Mouse (Mus musculus): ENCODE results near the gene Plpp4. TPM values are rescaled to one million over a fixed set of nuclear protein-coding genes. Genes with fewer than 3 reads are reported as not detected.

Plpp4 gene
- polyA plus RNA-seq, 1 experiment from 2014 or later = not detected

DNA sequence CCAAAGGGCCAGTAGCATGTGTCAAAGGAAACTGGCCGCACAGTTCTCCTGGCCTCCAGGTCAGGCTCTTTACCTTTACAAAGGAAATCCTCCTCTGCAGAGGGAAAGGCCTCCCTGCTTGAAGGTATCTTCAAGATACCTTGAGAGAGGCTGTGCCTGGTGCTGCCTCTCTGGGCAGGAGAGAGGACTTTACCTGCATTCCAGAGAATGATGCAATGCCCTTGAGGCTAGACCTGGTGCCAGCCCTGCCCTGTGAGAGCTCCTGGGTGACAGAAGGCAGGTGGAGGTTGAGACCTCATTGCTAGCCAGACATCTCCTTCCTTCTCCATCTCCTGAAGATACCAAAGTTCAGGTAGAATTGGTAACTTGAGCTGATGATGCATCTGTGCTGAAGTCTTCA, 118.5 kb downstream of the Plpp4 start:
- Histone ChIP-seq H3K27ac (no peak overlapping the region), H3K36me3 (ENCODE audit: inconsistent target) (no peaks in the 10 kb centered on the region), H3K79me2 (ENCODE audit: inconsistent target) (no peaks in the 10 kb centered on the region), H3K4me3 (ENCODE audit: inconsistent target) (no peak overlapping the region)
- WGBS (ENCODE audit: missing documents) = 100% methylated on average over 1 of the region's 1 CpGs

DNA sequence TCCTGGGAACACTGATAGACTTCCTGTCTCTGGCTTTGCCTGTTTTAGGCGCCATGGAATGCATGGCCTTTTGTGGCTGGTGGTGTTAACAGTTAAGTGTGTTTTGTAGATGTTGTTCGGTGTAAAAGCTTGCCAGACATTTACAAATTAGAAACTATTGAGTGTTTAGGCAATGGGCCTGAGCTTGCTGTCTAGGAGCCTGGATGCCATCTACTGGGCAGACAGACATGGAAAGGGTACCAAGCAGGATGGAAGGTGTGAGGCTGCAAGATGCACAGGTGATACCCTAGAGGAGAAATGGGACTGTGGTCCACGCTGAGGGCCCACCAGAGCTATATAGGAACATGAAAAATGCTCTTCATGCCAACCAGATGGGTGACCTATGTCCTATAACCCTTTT, 128.3 kb downstream of the Plpp4 start:
- no peaks in the 10 kb centered on the region for H3K36me3 ChIP-seq (ENCODE audit: inconsistent target)
- H3K4me3 ChIP-seq (ENCODE audit: inconsistent target) = no peak overlapping the region
- WGBS (ENCODE audit: missing documents) = 51% methylated on average over 3 of the region's 3 CpGs
- H3K79me2 ChIP-seq (ENCODE audit: inconsistent target) = no peaks in the 10 kb centered on the region
- no peak overlapping the region for H3K27ac ChIP-seq

DNA sequence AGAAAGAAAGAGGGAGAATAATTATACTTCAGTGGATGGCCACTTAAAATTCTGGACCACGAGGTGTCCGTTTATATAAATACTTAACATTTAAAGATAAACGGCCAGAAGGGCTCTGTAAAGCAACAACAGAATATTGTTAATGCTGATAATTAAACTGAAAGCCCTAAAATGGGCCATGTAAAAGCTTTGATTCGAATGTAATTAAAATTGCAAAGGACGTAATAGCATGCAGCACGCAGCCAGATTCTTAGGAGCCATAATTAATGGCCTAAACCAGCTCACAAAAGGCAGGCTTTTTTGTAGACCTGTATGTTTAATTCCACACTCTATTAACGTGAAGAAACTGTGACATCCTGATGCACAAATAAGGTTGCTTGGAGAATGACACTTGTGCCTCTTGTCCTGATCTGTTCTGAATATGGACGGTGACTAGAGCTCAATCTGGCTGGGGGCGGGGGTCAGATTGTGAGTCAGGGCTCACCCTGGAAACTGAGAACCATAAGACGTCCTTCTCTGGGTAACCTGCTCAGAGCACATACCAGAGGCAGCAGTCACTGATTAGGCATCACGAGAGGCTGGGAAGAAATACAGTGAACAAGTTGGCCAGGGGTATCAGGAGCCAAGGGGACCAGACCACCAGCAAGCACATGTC, 136.1 kb downstream of the Plpp4 start:
- Histone ChIP-seq H3K4me3 (ENCODE audit: inconsistent target) (no peak overlapping the region), H3K36me3 (ENCODE audit: inconsistent target) (no peaks in the 10 kb centered on the region), H3K27ac (no peak overlapping the region), H3K79me2 (ENCODE audit: inconsistent target) (no peaks in the 10 kb centered on the region)
- 87% methylated on average over 11 of the region's 11 CpGs for WGBS (ENCODE audit: missing documents)

DNA sequence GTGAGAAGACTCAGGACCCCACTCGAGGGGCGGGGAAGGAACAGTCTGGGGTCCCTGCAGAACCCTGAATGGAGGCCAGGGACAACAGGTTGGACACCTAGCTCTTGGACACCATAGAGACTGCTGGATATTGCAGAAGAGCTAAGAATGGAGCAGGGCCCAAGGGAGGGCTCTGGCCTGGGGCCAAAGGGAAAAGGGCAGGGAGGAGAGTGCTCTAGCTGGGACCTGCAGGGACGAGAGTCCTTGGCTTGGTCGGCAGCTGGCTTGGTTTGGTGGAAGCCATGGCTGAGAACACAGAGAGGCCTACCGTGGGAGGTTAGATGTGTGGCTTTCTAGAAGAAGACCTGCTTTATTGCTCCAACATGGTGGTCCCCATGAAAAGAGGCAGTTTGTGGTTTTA, 139.7 kb downstream of the Plpp4 start:
- no peaks in the 10 kb centered on the region for H3K36me3 ChIP-seq (ENCODE audit: inconsistent target)
- H3K79me2 ChIP-seq (ENCODE audit: inconsistent target) = no peaks in the 10 kb centered on the region
- no peak overlapping the region for H3K4me3 ChIP-seq (ENCODE audit: inconsistent target)
- WGBS (ENCODE audit: missing documents) = 84% methylated on average over 5 of the region's 5 CpGs
- H3K27ac ChIP-seq = no peak overlapping the region

DNA sequence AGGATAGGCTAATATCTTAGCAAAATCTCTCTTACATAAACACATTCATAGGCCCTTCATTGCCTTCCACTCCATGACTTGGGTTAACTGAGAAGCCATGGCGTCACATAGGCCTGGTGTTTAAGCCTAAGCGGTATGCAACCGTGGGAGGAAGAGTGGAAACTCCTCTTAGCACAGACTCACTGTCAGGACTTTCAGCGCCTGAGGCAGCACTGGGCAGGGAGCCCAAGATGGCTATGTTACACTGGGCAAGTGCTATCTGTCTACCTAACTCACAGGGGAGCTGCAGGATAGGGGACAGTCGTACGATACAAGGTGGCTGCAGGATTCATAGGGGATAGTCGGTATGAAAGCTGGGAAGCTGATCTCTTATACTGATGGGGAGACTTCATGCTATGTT, 142.2 kb downstream of the Plpp4 start:
- no peak overlapping the region for H3K27ac ChIP-seq
- H3K36me3 ChIP-seq (ENCODE audit: inconsistent target) = no peaks in the 10 kb centered on the region
- H3K4me3 ChIP-seq (ENCODE audit: inconsistent target) = no peak overlapping the region
- H3K79me2 ChIP-seq (ENCODE audit: inconsistent target) = no peaks in the 10 kb centered on the region
- 91% methylated on average over 7 of the region's 7 CpGs for WGBS (ENCODE audit: missing documents)

DNA sequence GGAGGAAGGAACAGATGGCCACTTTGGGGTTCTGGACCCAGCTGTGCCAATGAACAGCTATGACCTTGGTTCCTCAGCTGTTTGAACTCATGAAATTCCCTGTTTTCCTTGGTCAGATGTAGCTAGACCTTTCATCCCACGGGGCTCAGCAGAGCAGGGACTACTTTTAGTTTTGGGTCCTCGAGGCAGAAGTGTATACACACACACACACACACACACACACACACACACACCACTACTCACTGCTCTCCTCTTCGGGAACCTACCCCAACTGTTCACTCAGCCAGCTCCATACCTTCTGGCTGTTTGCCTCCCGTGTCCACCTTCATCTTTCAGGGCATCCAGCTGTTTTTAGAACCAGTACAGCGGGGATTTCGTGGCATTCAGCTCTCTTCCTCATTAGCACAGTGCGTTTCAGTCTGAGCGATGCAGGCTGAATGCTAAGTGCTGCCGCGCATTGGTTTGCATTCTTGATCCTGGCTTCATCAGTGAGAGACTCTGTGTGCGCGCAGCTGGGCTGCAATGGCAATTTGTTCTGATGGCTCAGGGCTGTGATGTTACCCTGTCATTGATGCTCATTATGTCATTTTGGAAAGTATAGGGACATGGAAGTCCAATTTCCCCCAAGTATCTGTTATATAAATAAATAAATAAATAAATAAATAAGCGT, 146.0 kb downstream of the Plpp4 start:
- H3K36me3 ChIP-seq (ENCODE audit: inconsistent target) = no peaks in the 10 kb centered on the region
- WGBS (ENCODE audit: missing documents) = 90% methylated on average over 13 of the region's 13 CpGs
- no peaks in the 10 kb centered on the region for H3K79me2 ChIP-seq (ENCODE audit: inconsistent target)
- H3K4me3 ChIP-seq (ENCODE audit: inconsistent target) = no peak overlapping the region
- no peak overlapping the region for H3K27ac ChIP-seq

DNA sequence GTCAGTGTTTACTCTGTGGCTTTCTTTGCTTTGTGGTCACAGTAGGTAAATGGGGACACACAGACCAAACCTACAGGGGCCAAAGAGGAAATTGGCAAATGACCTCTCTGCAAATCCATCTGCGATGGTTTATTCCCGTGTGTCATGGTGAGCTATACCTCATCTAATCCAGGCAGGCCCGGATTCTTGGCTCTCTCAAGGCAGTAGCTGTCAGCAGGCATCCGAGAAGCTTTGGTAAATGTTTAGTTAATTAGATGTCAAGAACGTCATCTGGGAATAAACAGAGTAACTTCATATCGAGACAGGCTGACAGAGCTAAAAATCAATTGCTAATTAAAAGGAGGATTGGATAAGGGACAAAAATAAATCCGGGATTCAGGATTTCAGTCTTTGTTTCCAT, 149.2 kb downstream of the Plpp4 start:
- no peaks in the 10 kb centered on the region for H3K79me2 ChIP-seq (ENCODE audit: inconsistent target)
- no peaks in the 10 kb centered on the region for H3K36me3 ChIP-seq (ENCODE audit: inconsistent target)
- 80% methylated on average over 7 of the region's 7 CpGs for WGBS (ENCODE audit: missing documents)
- H3K27ac ChIP-seq = no peak overlapping the region
- no peak overlapping the region for H3K4me3 ChIP-seq (ENCODE audit: inconsistent target)

DNA sequence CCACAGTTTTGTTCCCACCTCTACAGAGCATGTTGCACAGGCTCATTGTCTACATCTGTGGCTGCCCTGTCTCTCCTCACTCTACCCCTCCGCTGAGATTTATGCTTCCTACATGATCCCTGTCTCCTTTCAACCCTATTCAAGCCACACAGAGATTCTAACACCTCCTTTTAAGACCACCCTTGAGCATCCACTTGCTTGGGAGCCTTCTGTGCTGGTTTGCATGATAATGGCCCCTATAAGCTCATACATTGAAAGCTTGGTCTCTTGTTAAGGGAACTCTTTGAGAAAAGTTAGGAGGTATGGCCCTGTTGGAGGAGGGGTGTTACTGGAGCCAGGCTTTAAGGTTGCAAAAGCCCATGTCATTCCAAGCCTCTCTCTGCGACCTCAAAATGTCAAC, 155.9 kb downstream of the Plpp4 start:
- WGBS (ENCODE audit: missing documents) = 70% methylated on average over 2 of the region's 2 CpGs
- no peak overlapping the region for H3K4me3 ChIP-seq (ENCODE audit: inconsistent target)
- H3K36me3 ChIP-seq (ENCODE audit: inconsistent target) = no peaks in the 10 kb centered on the region
- H3K27ac ChIP-seq = no peak overlapping the region
- H3K79me2 ChIP-seq (ENCODE audit: inconsistent target) = no peaks in the 10 kb centered on the region

DNA sequence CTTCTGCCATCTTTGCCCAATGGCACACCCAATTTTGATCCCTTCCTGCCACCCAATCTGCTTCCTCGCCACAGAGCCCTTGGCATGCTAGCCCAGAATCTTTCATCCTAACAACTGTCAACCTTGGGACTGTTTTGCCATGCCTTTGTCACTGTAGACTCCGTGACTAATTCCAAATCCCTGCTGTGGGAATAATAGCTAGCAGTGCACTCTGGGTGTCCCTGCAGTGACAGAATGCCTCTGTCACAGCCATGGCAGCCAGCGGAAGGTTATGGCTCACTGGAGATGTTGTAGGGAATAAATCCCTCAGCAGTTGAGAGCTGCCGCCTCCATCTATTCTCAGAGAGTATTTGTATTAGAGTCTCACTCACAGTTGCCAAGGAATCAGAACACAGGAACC, 158.3 kb downstream of the Plpp4 start:
- WGBS (ENCODE audit: missing documents) = 91% methylated on average over 4 of the region's 4 CpGs
- no peaks in the 10 kb centered on the region for H3K79me2 ChIP-seq (ENCODE audit: inconsistent target)
- no peak overlapping the region for H3K27ac ChIP-seq
- no peaks in the 10 kb centered on the region for H3K36me3 ChIP-seq (ENCODE audit: inconsistent target)
- no peak overlapping the region for H3K4me3 ChIP-seq (ENCODE audit: inconsistent target)

DNA sequence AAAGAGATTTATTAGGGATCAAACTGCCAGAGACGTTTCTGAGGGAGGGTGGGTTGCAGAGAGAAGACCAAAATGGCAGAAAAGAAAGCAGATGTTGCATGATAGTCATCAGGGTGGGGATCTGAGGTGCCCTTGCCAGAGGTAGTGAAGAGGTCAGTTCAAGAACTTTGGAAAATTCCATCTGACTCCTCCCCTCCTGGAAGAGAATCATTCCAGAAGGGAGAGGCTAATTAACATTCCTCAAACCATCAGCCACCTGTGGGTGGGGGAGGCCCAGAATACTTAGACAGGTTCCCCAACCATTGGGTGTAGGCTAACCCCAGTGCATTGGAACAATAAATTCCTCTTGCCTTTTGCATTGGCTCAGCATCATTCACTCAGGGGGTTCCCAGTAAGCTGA, 164.3 kb downstream of the Plpp4 start:
- Histone ChIP-seq H3K4me3 (ENCODE audit: inconsistent target) (no peak overlapping the region), H3K79me2 (ENCODE audit: inconsistent target) (no peaks in the 10 kb centered on the region), H3K27ac (no peak overlapping the region), H3K36me3 (ENCODE audit: inconsistent target) (no peaks in the 10 kb centered on the region)
- WGBS (ENCODE audit: missing documents) = 25% methylated on average over 1 of the region's 1 CpGs

DNA sequence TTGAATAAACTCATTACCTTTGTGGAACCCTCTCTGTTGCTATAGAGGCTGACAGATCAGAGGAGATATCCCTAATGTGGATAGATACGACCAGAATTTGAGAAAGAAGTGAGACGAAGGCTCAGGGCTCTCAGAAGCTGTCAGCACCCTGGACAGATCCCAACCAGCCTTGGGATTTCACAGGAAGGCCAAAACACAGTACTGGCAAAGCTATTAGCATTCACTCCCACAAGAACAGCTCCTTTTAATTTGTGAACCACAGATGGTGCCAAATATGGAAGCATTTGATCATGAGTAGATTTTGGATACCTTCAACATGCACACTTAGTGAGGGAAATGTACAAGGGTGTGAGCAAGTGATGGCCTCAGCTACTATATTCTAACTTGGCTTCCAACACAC, 168.7 kb downstream of the Plpp4 start:
- 33% methylated on average over 2 of the region's 2 CpGs for WGBS (ENCODE audit: missing documents)
- no peaks in the 10 kb centered on the region for H3K36me3 ChIP-seq (ENCODE audit: inconsistent target)
- no peak overlapping the region for H3K4me3 ChIP-seq (ENCODE audit: inconsistent target)
- no peak overlapping the region for H3K27ac ChIP-seq
- H3K79me2 ChIP-seq (ENCODE audit: inconsistent target) = no peaks in the 10 kb centered on the region

DNA sequence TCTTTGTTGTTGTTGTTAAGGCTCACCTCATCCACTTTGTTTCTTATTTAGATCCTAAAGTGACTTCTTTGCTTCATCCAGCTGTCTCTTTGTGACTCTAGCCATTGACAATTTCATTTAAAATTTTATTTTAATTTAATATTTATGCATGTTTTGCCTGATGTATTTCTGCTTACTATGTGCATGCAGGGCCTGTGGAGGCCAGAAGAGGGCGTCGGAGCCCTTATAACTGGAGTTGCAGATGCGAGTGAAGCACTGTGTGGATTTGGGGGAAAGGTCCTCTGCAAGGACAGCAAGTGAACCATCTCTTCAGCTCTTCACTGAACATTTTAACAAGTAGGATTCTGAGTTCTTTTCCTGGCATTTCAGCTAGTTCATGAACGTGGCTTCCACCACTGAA, 172.0 kb downstream of the Plpp4 start:
- Histone ChIP-seq H3K79me2 (ENCODE audit: inconsistent target) (no peaks in the 10 kb centered on the region), H3K36me3 (ENCODE audit: inconsistent target) (no peaks in the 10 kb centered on the region), H3K27ac (no peak overlapping the region), H3K4me3 (ENCODE audit: inconsistent target) (no peak overlapping the region)
- 51% methylated on average over 4 of the region's 4 CpGs for WGBS (ENCODE audit: missing documents)

DNA sequence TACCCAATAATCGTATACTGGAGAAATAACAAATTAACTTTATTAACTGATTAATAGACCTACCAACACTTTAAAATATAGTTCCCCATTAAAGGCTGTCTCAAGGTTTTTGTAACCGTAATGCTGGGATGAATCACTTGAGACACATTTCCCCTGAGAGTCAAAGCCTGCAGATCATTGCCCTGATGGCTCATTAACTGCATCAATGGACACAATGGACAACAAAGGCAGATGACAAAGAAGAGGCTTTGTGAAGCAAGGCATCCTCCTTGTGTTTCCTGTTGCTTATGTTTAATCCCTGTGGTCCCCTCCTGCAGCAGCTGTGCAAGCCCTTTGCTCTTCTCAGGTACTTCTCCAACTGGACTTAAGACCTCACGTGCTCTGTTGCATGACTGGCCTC, 173.1 kb downstream of the Plpp4 start:
- 74% methylated on average over 3 of the region's 3 CpGs for WGBS (ENCODE audit: missing documents)
- no peak overlapping the region for H3K27ac ChIP-seq
- no peaks in the 10 kb centered on the region for H3K36me3 ChIP-seq (ENCODE audit: inconsistent target)
- no peak overlapping the region for H3K4me3 ChIP-seq (ENCODE audit: inconsistent target)
- H3K79me2 ChIP-seq (ENCODE audit: inconsistent target) = no peaks in the 10 kb centered on the region

Measured in macrophage (primary cell).